Mouse (Mus musculus) forebrain, embryonic 16.5 days (tissue): Measurements from ENCODE around the gene Slc30a1. TPM values are rescaled to one million over a fixed set of nuclear protein-coding genes. Genes with fewer than 3 reads are reported as not detected.

Experiments
- polyA plus RNA-seq: library from polyadenylated mRNA; unstranded; fragments of >200 nt; fragmentation: Nextera tagmentation; extraction: Ambion mirVana; gene quantifications from 2 replicates; pipeline ENCODE4 v1.2.1, GENCODE M21; 2015

Slc30a1 gene
- polyA plus RNA-seq, 1 experiment from 2014 or later: 2.4 TPM

Other genes starting within 250 kb of the Slc30a1 start
- 30.3 and 31.9 TPM in 2 replicates for gene Lpgat1, start 188.9 kb upstream of the Slc30a1 start, polyA plus RNA-seq
- 16.5 and 22.7 TPM in 2 replicates for gene Nek2, start 85.3 kb upstream of the Slc30a1 start, polyA plus RNA-seq
- 2.1 and 2.5 TPM in 2 replicates for gene Rd3, start 70.6 kb downstream of the Slc30a1 start, polyA plus RNA-seq
- gene Traf5, start 185.8 kb downstream of the Slc30a1 start, polyA plus RNA-seq: 3.1 and 3.6 TPM in 2 replicates
- gene Rcor3, start 231.3 kb downstream of the Slc30a1 start, polyA plus RNA-seq: 25.5 and 27.3 TPM in 2 replicates